Mouse (Mus musculus): Measurements from ENCODE around the gene Akap7. TPM values are rescaled to one million over a fixed set of nuclear protein-coding genes. Genes with fewer than 3 reads are reported as not detected.
"Not testable (repeated sequence)": the region's sequence is repeated elsewhere in the genome, so short reads cannot be mapped to it uniquely, and the experiment has no call there.

Gene Akap7
- polyA plus RNA-seq, 1 experiment from 2014 or later: 20.5 TPM

DNA sequence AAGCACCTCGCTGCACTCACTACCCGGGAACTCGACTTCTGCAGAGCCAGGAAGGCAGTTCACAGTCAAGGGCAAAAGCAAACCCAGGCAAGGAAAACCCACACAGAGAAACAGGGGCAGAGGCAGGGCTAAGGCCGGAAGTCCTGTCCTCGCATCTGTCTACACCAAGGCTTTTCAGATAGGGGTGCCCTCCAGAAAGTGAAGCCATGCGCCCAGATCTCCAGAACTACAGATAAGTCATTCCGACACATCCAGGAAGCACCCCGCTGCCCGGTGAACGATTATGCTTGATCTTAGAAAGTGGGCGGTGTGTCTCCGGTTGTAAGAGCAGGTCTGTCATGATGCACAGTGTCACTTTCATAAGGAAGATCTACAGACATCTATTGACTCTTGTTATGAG lies 109.1 kb downstream of the Akap7 start:
- DNase-seq (ENCODE audit: low spot score, missing footprints) (no peak), ATAC-seq (ENCODE audit: low FRiP score) (no peak)
- no peaks in the 10 kb centered on the region for H3K36me3 ChIP-seq (ENCODE audit: control insufficient read depth, insufficient read depth, low read length)
- no peaks in the 10 kb centered on the region for H3K27me3 ChIP-seq (ENCODE audit: control insufficient read depth, insufficient read depth, low read length)
- no peak overlapping the region for H3K27ac ChIP-seq (ENCODE audit: low read depth, low read length)
- H3K9me3 ChIP-seq (ENCODE audit: control insufficient read depth, low read length): no peaks in the 10 kb centered on the region
- no peak overlapping the region for H3K4me2 ChIP-seq
- H3K4me3 ChIP-seq (ENCODE audit: low read depth, low read length): no peak overlapping the region
- H3K4me1 ChIP-seq (ENCODE audit: control insufficient read depth, insufficient read depth, low read length): no peaks in the 10 kb centered on the region
- WGBS: 83% methylated on average over 12 of the region's 12 CpGs
- H3K9ac ChIP-seq (ENCODE audit: low read length): no peak overlapping the region

DNA sequence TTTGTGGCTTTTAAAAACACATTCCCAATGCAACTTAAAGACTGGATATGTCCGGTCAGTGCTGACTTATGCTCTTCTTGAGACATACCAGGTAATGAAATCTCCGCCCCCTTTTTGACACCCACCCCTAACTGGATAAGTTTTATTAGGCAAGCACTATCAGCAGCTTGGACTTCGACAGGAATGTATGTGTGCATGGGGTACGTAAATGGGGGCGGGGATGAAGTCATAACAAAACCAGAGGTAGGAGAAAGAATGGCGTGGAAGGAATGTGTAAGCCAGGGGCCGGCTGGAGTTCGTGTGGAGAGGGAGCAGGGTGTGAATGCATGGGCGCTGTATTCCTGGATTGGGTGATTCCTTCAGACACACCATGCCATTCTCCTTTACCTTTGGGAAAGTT lies 109.6 kb downstream of the Akap7 start:
- ATAC-seq (ENCODE audit: low FRiP score): no peak
- Histone ChIP-seq H3K4me2 (no peak overlapping the region), H3K4me3 (ENCODE audit: low read depth, low read length) (no peak overlapping the region), H3K36me3 (ENCODE audit: control insufficient read depth, insufficient read depth, low read length) (no peaks in the 10 kb centered on the region), H3K9me3 (ENCODE audit: control insufficient read depth, low read length) (no peaks in the 10 kb centered on the region), H3K9ac (ENCODE audit: low read length) (no peak overlapping the region), H3K4me1 (ENCODE audit: control insufficient read depth, insufficient read depth, low read length) (no peaks in the 10 kb centered on the region), H3K27ac (ENCODE audit: low read depth, low read length) (no peak overlapping the region), H3K27me3 (ENCODE audit: control insufficient read depth, insufficient read depth, low read length) (no peaks in the 10 kb centered on the region)
- 75% methylated on average over 9 of the region's 9 CpGs for WGBS
- DNase-seq (ENCODE audit: low spot score, missing footprints): no peak

DNA sequence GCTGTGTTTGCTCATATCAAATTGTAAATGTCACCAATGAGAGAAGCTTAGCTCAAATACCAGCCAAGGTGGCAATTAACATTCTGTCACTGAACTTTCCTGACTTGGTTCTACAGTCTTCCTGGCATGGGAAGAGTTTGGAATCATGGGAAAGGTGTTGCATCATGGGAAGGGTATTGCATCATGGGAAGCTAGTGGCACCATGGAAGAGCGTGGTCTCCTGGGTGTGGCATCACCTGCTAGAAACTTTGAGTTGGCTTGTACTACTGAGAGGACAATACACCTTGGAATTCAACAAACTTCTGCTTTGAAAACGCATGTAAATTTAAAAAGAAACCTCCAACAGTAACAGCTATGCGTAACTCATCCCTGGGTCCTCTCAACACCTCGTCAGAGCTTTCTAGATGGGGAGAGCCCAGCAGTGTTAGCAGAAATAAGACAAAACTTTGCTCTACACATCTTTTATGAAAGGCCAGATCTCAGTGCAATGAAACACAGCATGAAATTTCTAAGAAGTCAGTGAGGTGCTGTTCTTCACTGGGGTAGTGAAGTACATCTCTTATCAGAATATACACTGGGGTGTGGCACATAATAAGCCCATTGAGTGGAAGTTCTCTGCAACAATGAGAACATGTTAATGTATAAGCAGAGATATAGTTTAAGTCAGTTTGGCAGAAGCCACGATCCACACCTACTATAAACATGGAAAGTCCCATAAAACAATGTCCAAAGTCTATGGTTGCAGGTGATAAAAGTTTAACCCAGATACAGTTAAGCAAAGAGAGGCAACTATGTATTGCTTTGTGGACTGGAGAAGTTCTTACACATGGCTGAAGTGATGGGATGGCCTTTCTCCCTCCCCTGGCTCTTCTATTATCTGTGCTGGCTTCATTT lies 115.2 kb downstream of the Akap7 start:
- Histone ChIP-seq H3K4me3 (ENCODE audit: low read depth, low read length) (no peak overlapping the region), H3K4me1 (ENCODE audit: control insufficient read depth, insufficient read depth, low read length) (no peaks in the 10 kb centered on the region), H3K27me3 (ENCODE audit: control insufficient read depth, insufficient read depth, low read length) (no peaks in the 10 kb centered on the region), H3K27ac (ENCODE audit: low read depth, low read length) (no peak overlapping the region), H3K36me3 (ENCODE audit: control insufficient read depth, insufficient read depth, low read length) (no peaks in the 10 kb centered on the region), H3K9ac (ENCODE audit: low read length) (no peak overlapping the region), H3K9me3 (ENCODE audit: control insufficient read depth, low read length) (no peaks in the 10 kb centered on the region), H3K4me2 (no peak overlapping the region)
- DNase-seq (ENCODE audit: low spot score, missing footprints) (no peak), ATAC-seq (ENCODE audit: low FRiP score) (no peak)
- WGBS: 88% methylated on average over 5 of the region's 5 CpGs

DNA sequence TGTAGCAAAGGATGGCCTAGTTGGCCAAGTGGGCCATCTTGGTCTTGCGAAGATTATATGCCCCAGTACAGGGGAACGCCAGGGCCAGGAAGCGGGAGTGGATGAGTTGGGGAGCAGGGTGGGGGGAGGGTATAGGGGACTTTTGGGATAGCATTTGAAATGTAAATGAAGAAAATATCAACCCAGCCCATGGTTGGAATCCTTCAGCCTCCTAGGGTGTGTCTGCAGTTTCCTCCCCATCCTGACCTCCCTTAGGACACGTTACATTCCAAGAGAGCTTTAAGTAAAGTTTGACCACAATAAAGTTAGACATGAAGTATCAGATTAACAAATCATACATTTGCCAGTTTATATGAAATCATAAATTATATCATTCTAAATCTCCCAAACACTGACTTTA lies 116.5 kb downstream of the Akap7 start:
- Histone ChIP-seq H3K9ac (ENCODE audit: low read length) (no peak overlapping the region), H3K27ac (ENCODE audit: low read depth, low read length) (no peak overlapping the region), H3K27me3 (ENCODE audit: control insufficient read depth, insufficient read depth, low read length) (no peaks in the 10 kb centered on the region), H3K4me2 (no peak overlapping the region), H3K4me3 (ENCODE audit: low read depth, low read length) (no peak overlapping the region), H3K4me1 (ENCODE audit: control insufficient read depth, insufficient read depth, low read length) (no peaks in the 10 kb centered on the region), H3K9me3 (ENCODE audit: control insufficient read depth, low read length) (no peaks in the 10 kb centered on the region), H3K36me3 (ENCODE audit: control insufficient read depth, insufficient read depth, low read length) (no peaks in the 10 kb centered on the region)
- ATAC-seq (ENCODE audit: low FRiP score) (no peak), DNase-seq (ENCODE audit: low spot score, missing footprints) (no peak)
- WGBS: 92% methylated on average over 4 of the region's 4 CpGs

DNA sequence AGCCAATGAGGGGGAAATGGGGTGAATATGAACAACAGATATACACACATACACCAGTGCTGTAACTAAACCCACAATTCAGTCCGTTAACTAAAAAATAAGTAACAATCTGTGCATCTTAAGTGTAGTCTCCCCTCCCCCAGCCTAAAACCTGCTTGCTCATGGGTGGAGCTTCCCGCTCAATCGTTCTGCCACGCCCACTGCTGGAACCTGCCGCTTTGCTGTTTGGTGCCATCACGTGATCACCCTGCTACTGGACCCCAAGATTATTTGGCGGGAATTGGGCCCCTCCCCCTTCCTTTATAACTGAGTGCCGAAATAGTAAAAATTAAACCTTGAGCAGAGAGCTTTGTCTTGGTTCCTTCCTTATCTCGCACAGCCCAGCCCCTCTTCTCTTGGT lies 121.4 kb downstream of the Akap7 start:
- not testable (repeated sequence) for H3K4me2 ChIP-seq; H3K27me3 ChIP-seq (ENCODE audit: control insufficient read depth, insufficient read depth, low read length); H3K9ac ChIP-seq (ENCODE audit: low read length); DNase-seq (ENCODE audit: low spot score, missing footprints); H3K27ac ChIP-seq (ENCODE audit: low read depth, low read length); H3K4me3 ChIP-seq (ENCODE audit: low read depth, low read length); H3K36me3 ChIP-seq (ENCODE audit: control insufficient read depth, insufficient read depth, low read length); H3K4me1 ChIP-seq (ENCODE audit: control insufficient read depth, insufficient read depth, low read length); ATAC-seq (ENCODE audit: low FRiP score); H3K9me3 ChIP-seq (ENCODE audit: control insufficient read depth, low read length)
- WGBS: 60% methylated on average over 8 of the region's 9 CpGs

DNA sequence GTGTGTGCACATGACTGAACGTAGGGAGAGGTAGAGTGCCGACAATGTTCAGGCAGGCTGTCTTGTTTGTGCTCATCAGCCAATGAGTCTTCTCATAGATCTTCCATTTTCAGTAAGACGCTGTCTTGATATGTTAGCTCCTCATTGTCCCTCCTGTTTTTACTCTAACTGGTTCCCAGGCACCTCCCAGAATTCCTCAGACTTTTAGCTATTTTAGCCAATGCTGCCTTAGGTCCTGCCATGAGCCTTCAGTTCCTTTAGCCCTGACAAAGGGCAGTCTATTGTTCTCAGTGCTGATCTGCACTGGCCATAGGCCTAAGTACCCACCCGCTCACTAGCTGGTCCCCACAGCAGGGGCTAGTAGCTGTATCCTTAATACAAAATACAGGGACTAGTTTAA lies 122.0 kb downstream of the Akap7 start:
- no peaks in the 10 kb centered on the region for H3K36me3 ChIP-seq (ENCODE audit: control insufficient read depth, insufficient read depth, low read length)
- WGBS: 90% methylated on average over 4 of the region's 4 CpGs
- H3K4me3 ChIP-seq (ENCODE audit: low read depth, low read length): no peak overlapping the region
- H3K4me2 ChIP-seq: no peak overlapping the region
- H3K9me3 ChIP-seq (ENCODE audit: control insufficient read depth, low read length): no peaks in the 10 kb centered on the region
- no peak overlapping the region for H3K9ac ChIP-seq (ENCODE audit: low read length)
- H3K27ac ChIP-seq (ENCODE audit: low read depth, low read length): no peak overlapping the region
- no peaks in the 10 kb centered on the region for H3K4me1 ChIP-seq (ENCODE audit: control insufficient read depth, insufficient read depth, low read length)
- DNase-seq (ENCODE audit: low spot score, missing footprints) (no peak), ATAC-seq (ENCODE audit: low FRiP score) (no peak)
- H3K27me3 ChIP-seq (ENCODE audit: control insufficient read depth, insufficient read depth, low read length): no peaks in the 10 kb centered on the region

DNA sequence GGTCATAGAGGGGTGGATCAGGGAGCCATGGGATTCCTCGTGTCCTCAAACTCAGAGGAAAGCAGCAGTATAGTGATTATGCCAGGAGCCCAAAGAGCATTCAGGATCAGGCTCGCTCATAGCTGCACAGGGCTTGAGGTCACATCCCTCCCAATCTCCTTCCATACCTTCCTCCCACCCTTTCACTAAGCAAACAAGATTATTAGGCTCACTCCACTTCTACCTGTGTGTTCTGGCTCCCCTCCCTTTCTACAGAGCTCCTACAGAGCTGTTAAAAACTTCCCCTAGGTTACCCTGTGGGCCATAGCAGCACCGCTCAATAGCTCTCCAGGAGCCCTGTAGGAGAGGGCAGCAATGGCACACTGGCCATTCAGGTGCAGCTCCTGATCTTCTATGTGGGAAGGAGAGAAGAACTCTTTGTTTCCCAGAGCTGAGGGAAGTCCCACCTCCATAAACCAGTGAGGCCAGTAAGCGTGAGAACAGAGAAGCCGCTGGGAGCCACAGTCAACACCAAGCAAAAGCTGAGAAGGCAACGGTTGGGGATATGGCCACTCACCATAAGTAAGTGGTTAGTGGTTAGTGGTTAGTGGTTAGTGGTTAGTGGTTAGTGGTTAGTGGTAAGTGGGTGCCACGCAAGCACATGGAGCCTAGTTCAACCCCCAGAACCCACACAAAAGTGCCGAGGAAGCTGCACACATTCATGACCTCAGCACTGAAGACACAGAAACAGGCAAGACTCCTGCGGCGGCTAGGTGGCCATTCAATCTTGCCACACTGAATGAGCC lies 122.7 kb downstream of the Akap7 start:
- no peaks in the 10 kb centered on the region for H3K9me3 ChIP-seq (ENCODE audit: control insufficient read depth, low read length)
- H3K27ac ChIP-seq (ENCODE audit: low read depth, low read length): no peak overlapping the region
- H3K4me2 ChIP-seq: no peak overlapping the region
- H3K9ac ChIP-seq (ENCODE audit: low read length): no peak overlapping the region
- WGBS: 82% methylated on average over 10 of the region's 10 CpGs
- no peaks in the 10 kb centered on the region for H3K27me3 ChIP-seq (ENCODE audit: control insufficient read depth, insufficient read depth, low read length)
- no peaks in the 10 kb centered on the region for H3K4me1 ChIP-seq (ENCODE audit: control insufficient read depth, insufficient read depth, low read length)
- no peak for DNase-seq (ENCODE audit: low spot score, missing footprints)
- ATAC-seq (ENCODE audit: low FRiP score): no peak
- no peak overlapping the region for H3K4me3 ChIP-seq (ENCODE audit: low read depth, low read length)
- H3K36me3 ChIP-seq (ENCODE audit: control insufficient read depth, insufficient read depth, low read length): no peaks in the 10 kb centered on the region

DNA sequence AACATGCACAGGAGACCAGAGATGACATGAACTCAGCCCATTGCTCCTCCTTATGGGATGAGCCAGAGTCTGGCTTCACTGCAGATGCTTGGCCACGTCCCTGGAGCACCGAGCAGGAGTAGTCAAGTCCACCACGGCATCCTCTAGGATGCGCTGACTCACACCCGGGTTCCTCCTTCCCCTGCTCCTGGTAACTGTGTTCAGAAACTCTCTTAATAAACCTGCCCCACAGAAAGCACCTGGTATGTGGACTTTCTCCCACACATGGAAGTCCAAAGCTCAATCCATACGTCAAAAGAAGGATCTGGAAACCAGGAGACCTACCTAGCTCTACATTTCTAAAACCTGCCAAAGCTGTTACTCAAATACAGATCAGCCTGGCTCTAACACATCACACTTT lies 124.4 kb downstream of the Akap7 start:
- Histone ChIP-seq H3K27ac (ENCODE audit: low read depth, low read length) (no peak overlapping the region), H3K4me3 (ENCODE audit: low read depth, low read length) (no peak overlapping the region), H3K9ac (ENCODE audit: low read length) (no peak overlapping the region), H3K9me3 (ENCODE audit: control insufficient read depth, low read length) (no peaks in the 10 kb centered on the region), H3K4me1 (ENCODE audit: control insufficient read depth, insufficient read depth, low read length) (no peaks in the 10 kb centered on the region), H3K4me2 (no peak overlapping the region), H3K36me3 (ENCODE audit: control insufficient read depth, insufficient read depth, low read length) (no peaks in the 10 kb centered on the region), H3K27me3 (ENCODE audit: control insufficient read depth, insufficient read depth, low read length) (no peaks in the 10 kb centered on the region)
- ATAC-seq (ENCODE audit: low FRiP score): no peak
- 95% methylated on average over 6 of the region's 6 CpGs for WGBS
- no peak for DNase-seq (ENCODE audit: low spot score, missing footprints)

DNA sequence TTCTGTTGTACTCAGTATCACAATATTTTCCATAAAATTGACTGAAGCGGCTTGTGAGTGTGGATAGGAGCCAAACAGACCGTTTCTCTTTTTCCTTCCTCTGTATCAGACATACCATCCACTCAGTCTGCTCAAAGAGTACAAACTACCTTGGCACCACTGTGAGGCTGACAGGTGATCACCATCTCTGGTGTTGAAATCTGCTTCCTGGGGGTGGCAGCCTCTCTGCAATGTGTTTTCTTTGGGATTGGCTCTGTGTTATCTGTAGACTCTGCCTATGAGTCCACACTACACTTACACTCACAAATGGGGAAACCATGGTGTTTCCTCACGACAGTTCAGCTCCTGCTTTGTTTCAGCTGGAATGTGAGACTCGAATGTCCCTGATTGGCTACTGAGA lies 128.6 kb downstream of the Akap7 start:
- Histone ChIP-seq H3K36me3 (ENCODE audit: control insufficient read depth, insufficient read depth, low read length) (no peaks in the 10 kb centered on the region), H3K9ac (ENCODE audit: low read length) (no peak overlapping the region), H3K9me3 (ENCODE audit: control insufficient read depth, low read length) (no peaks in the 10 kb centered on the region), H3K4me2 (no peak overlapping the region), H3K27ac (ENCODE audit: low read depth, low read length) (no peak overlapping the region), H3K4me3 (ENCODE audit: low read depth, low read length) (no peak overlapping the region), H3K27me3 (ENCODE audit: control insufficient read depth, insufficient read depth, low read length) (no peaks in the 10 kb centered on the region), H3K4me1 (ENCODE audit: control insufficient read depth, insufficient read depth, low read length) (no peaks in the 10 kb centered on the region)
- no peak for DNase-seq (ENCODE audit: low spot score, missing footprints)
- WGBS: 87% methylated on average over 4 of the region's 4 CpGs
- no peak for ATAC-seq (ENCODE audit: low FRiP score)
